Mouse (Mus musculus) hindbrain, embryonic 14.5 days (tissue): ENCODE measurements around the gene Rsg1. TPM values are rescaled to one million over a fixed set of nuclear protein-coding genes. Genes with fewer than 3 reads are reported as not detected.

ENCODE experiments used
- ATAC-seq: fragments of 200-750 bp; cut with Nextera tagmentation; 2 replicates; pipeline ENCODE4 v1.8.0; 2017; ENCODE audit warnings: moderate number of reproducible peaks, mild to moderate bottlenecking, moderate TSS enrichment, moderate library complexity; ENCODE audit not compliant: low FRiP score
- DNase-seq: peaks from one replicate; pipeline ENCODE4 v3.0.0-alpha.2; 2015; ENCODE audit warnings: low spot score
- H3K27ac ChIP-seq: fragments of 300-500 bp; sonication (generic); 2 replicates; pipeline ENCODE4 v1.5.1; 2014; ENCODE audit warnings: mild to moderate bottlenecking, moderate library complexity
- H3K27me3 ChIP-seq: fragments of 300-500 bp; sonication (generic); 2 replicates; pipeline ENCODE4 v1.6.1; 2014; ENCODE audit warnings: mild to moderate bottlenecking, low read length, mixed read lengths; ENCODE audit not compliant: control insufficient read depth, insufficient read depth
- H3K36me3 ChIP-seq: fragments of 300-500 bp; sonication (generic); replicated peaks from 2 replicates; pipeline ENCODE4 v1.6.1; 2014; ENCODE audit not compliant: control insufficient read depth, insufficient read depth
- H3K4me1 ChIP-seq: fragments of 300-500 bp; sonication (generic); replicated peaks from 2 replicates; pipeline ENCODE4 v1.6.1; 2014; ENCODE audit warnings: antibody characterized with exemption, low read length, mixed read lengths; ENCODE audit not compliant: control insufficient read depth, insufficient read depth
- H3K4me2 ChIP-seq: fragments of 300-500 bp; sonication (generic); replicated peaks from 2 replicates; pipeline ENCODE4 v1.6.1; 2014; ENCODE audit warnings: mild to moderate bottlenecking, moderate library complexity
- H3K4me3 ChIP-seq: fragments of 300-500 bp; sonication (generic); replicated peaks from 2 replicates; pipeline ENCODE4 v1.5.1; 2014; ENCODE audit warnings: mild to moderate bottlenecking, low read length
- H3K9ac ChIP-seq: fragments of 300-500 bp; sonication (generic); 2 replicates; pipeline ENCODE4 v1.6.1; 2014
- H3K9me3 ChIP-seq: fragments of 300-500 bp; sonication (generic); 2 replicates; pipeline ENCODE4 v1.6.1; 2016; ENCODE audit warnings: low read length; ENCODE audit not compliant: control insufficient read depth
- WGBS: fragments of 180-500 bp; shearing (Covaris S2); extraction: QIAGEN DNeasy Blood & Tissue Kit; methylation state at CpG from one replicate; pipeline ENCODE4 v1.1.7; 2014; 5-methylcytosine and 5-hydroxymethylcytosine counted together
- polyA plus RNA-seq: library from polyadenylated mRNA; unstranded; fragments of >200 nt; fragmentation: Nextera tagmentation; extraction: Ambion mirVana; gene quantifications from 2 replicates; pipeline ENCODE4 v1.2.1, GENCODE M21; 2014

Gene Rsg1
- polyA plus RNA-seq, 1 experiment from 2014 or later, result 6.0 TPM

GRCm38 (mm10) chr4:141222752-141223151 is 9.0 kb downstream of the Rsg1 start:
- Histone ChIP-seq H3K4me1 (no peaks in the 10 kb centered on the region), H3K9ac (no peak overlapping the region), H3K27me3 (no peaks in the 10 kb centered on the region), H3K4me3 (no peak overlapping the region), H3K4me2 (no peak overlapping the region), H3K36me3 (no peaks in the 10 kb centered on the region; the same call in 1 of the 2 replicates), H3K9me3 (no peaks in the 10 kb centered on the region), H3K27ac (no peak overlapping the region)
- no peak for DNase-seq
- WGBS, result 88% methylated on average over 5 of the region's 5 CpGs
- ATAC-seq, result no peak

DNA sequence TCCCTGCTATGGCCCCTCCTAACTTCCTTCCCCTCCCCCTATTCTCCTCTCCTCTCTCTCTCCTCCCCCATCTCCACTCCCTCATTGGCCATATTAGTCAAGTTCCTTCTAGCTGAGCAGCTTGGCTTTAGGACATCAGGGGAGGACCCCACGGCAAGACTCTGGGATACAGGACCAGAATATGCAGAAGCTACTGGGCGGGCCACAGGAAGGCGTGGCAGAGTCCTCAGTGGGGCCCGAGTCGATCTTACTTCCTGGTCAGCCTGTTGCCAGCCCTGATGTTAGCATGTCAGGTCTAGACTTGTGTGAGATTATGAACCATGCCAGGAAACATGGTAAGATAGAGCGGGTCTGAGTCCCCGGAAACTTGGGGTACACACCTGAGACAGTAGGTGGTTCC is 14.9 kb downstream of the Rsg1 start:
- no peaks in the 10 kb centered on the region for H3K36me3 ChIP-seq
- no peak overlapping the region for H3K27ac ChIP-seq
- H3K9ac ChIP-seq, result no peak overlapping the region
- H3K4me1 ChIP-seq, result no peaks in the 10 kb centered on the region
- ATAC-seq (no peak), DNase-seq (no peak)
- 89% methylated on average over 7 of the region's 7 CpGs for WGBS
- H3K4me3 ChIP-seq, result no peak overlapping the region
- no peaks in the 10 kb centered on the region for H3K27me3 ChIP-seq
- H3K9me3 ChIP-seq, result no peaks in the 10 kb centered on the region
- H3K4me2 ChIP-seq, result no peak overlapping the region

DNA sequence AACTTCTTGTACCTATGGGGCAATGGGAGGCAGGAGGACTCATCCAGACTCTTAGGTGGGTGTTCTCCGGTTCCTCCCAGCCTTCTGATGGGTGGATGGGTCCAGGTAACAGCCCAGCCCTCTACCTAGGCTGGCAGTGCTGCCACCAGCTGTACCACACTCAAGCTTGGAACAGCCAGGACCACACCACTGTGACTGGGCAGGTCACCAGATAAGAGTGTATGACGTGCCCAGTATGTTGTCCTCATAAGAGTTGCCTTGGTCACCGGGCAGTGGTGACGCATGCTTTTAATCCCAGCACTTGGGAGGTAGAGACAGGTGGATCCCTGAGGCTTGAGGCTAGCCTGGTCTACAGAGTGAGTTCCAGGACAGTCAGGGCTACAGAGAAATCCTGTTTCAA is 19.4 kb downstream of the Rsg1 start:
- 92% methylated on average over 4 of the region's 4 CpGs for WGBS
- DNase-seq (no peak), ATAC-seq (no peak)

GRCm38 (mm10) chr4:141235537-141236111 is 21.9 kb downstream of the Rsg1 start:
- Histone ChIP-seq H3K27me3 (peaks cover 33% of the 10 kb centered on the region), H3K4me1 (peaks cover 14% of the 10 kb centered on the region), H3K36me3 (no peaks in the 10 kb centered on the region), H3K27ac (no peak overlapping the region), H3K4me2 (no peak overlapping the region), H3K4me3 (no peak overlapping the region), H3K9me3 (no peaks in the 10 kb centered on the region), H3K9ac (no peak overlapping the region)
- WGBS, result 78% methylated on average over 6 of the region's 6 CpGs
- DNase-seq, result no peak
- no peak for ATAC-seq

More for the DNA sequence above, 19.4 kb downstream of the Rsg1 start:
- H3K4me1 ChIP-seq, result no peaks in the 10 kb centered on the region
- no peaks in the 10 kb centered on the region for H3K36me3 ChIP-seq
- peaks cover 12% of the 10 kb centered on the region for H3K27me3 ChIP-seq
- no peak overlapping the region for H3K4me2 ChIP-seq
- no peaks in the 10 kb centered on the region for H3K9me3 ChIP-seq
- H3K4me3 ChIP-seq, result no peak overlapping the region
- no peak overlapping the region for H3K27ac ChIP-seq
- no peak overlapping the region for H3K9ac ChIP-seq

- no peak for ATAC-seq
- Histone ChIP-seq H3K4me2 (no peak overlapping the region), H3K36me3 (no peaks in the 10 kb centered on the region), H3K4me1 (peaks cover 14% of the 10 kb centered on the region), H3K27me3 (peaks cover 46% of the 10 kb centered on the region), H3K9ac (no peak overlapping the region), H3K4me3 (no peak overlapping the region), H3K27ac (no peak overlapping the region), H3K9me3 (no peaks in the 10 kb centered on the region)
- no peak for DNase-seq
- WGBS, result 78% methylated on average over 3 of the region's 3 CpGs
Measured at GRCm38 (mm10) chr4:141236856-141237255, 23.1 kb downstream of the Rsg1 start.

GRCm38 (mm10) chr4:141238492-141239387 is 25.0 kb downstream of the Rsg1 start:
- WGBS, result 5% methylated on average over 20 of the region's 20 CpGs
- H3K36me3 ChIP-seq, result no peaks in the 10 kb centered on the region
- peak overlapping the region; percentile 41; the same call in 1 of the 2 replicates for H3K9ac ChIP-seq
- peaks cover 28% of the 10 kb centered on the region for H3K4me1 ChIP-seq
- no peak for ATAC-seq
- H3K27ac ChIP-seq, result no peak overlapping the region
- peaks cover 59% of the 10 kb centered on the region for H3K27me3 ChIP-seq
- DNase-seq, result no peak
- H3K9me3 ChIP-seq, result no peaks in the 10 kb centered on the region
- peak overlapping the region; percentile 31 for H3K4me3 ChIP-seq
- peak overlapping the region; percentile 61 for H3K4me2 ChIP-seq

- WGBS, result under 1% methylated on average over 31 of the region's 31 CpGs
- Histone ChIP-seq H3K4me2 (peak within 1 kb of the TSS; percentile 61), H3K27me3 (peaks cover 63% of the 10 kb centered on the region), H3K36me3 (no peaks in the 10 kb centered on the region), H3K4me1 (peaks cover 33% of the 10 kb centered on the region), H3K4me3 (peak within 1 kb of the TSS; percentile 31), H3K27ac (no peak within 1 kb of the TSS), H3K9ac (peak within 1 kb of the TSS; percentile 41; the same call in 1 of the 2 replicates), H3K9me3 (no peaks in the 10 kb centered on the region)
- peak; percentile 36 for DNase-seq
- peak; percentile 84 for ATAC-seq
Measured at GRCm38 (mm10) chr4:141239388-141240125, 25.8 kb downstream of the Rsg1 start, which contains the start of gene Arhgef19. Gene Arhgef19 (plus strand): TSS chr4:141239499.

DNA sequence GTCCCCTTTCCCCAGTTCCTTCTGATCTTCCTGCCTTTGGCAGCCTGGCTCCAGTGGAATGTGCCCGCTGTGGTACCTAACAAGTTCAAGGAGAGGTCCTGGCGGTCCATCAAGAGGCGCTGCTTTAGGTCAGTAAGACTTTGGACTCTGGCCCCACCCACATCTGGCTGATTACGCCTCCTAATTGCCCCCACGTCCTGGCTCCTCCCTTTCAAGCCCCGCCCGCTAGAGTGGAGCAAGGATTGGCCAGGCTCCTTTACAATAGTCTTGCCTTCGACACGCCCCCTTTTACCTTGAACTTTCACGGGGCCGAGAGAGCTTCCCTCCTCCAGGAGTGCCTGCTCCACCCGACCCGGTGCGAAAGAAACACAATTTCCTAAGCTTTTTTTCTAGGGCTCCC is 26.9 kb downstream of the Rsg1 start:
- no peak overlapping the region for H3K9ac ChIP-seq
- no peak overlapping the region for H3K4me3 ChIP-seq
- no peak overlapping the region for H3K27ac ChIP-seq
- H3K4me2 ChIP-seq, result 0 out of 2 replicates have a peak overlapping the region, but pooled peaks have one; percentile 7
- 1% methylated on average over 14 of the region's 14 CpGs for WGBS
- no peak for ATAC-seq
- no peak for DNase-seq
- peaks cover 66% of the 10 kb centered on the region for H3K27me3 ChIP-seq
- peaks cover 36% of the 10 kb centered on the region for H3K4me1 ChIP-seq
- no peaks in the 10 kb centered on the region for H3K9me3 ChIP-seq
- H3K36me3 ChIP-seq, result no peaks in the 10 kb centered on the region

- Histone ChIP-seq H3K4me3 (no peak overlapping the region), H3K9ac (no peak overlapping the region), H3K36me3 (no peaks in the 10 kb centered on the region), H3K4me2 (no peak overlapping the region), H3K27me3 (peaks cover 77% of the 10 kb centered on the region), H3K9me3 (no peaks in the 10 kb centered on the region), H3K4me1 (peaks cover 44% of the 10 kb centered on the region), H3K27ac (no peak overlapping the region)
- ATAC-seq, result no peak
- 33% methylated on average over 15 of the region's 15 CpGs for WGBS
- DNase-seq, result no peak
Measured at GRCm38 (mm10) chr4:141241861-141242260, 28.1 kb downstream of the Rsg1 start.
